Mouse (Mus musculus) natural killer cell, adult 2 months (primary cell): ENCODE measurements around the gene Slamf1.
"Not testable (repeated sequence)": the region's sequence is repeated elsewhere in the genome, so short reads cannot be mapped to it uniquely, and the experiment has no call there.

Source experiments
- DNase-seq, 2 experiments: peaks; one replicate each; pipeline ENCODE4 v3.0.0; 2022; ENCODE audit warnings: low spot score in 2 of 2

Gene Slamf1

GRCm38 (mm10) chr1:171799648-171800047, 32.7 kb downstream of the Slamf1 start:
- no peak for DNase-seq

- not testable (repeated sequence) for DNase-seq
These were observed 44.1 kb downstream of the Slamf1 start for GRCm38 (mm10) chr1:171811048-171811447.

- peak; percentile 61 for DNase-seq
These were observed 48.9 kb downstream of the Slamf1 start for GRCm38 (mm10) chr1:171815545-171816439.

GRCm38 (mm10) chr1:171816991-171817390, 50.1 kb downstream of the Slamf1 start:
- DNase-seq = no peak

- no peak for DNase-seq
These were observed 54.4 kb downstream of the Slamf1 start for GRCm38 (mm10) chr1:171821331-171821730.

- DNase-seq = no peak
These were observed 58.5 kb downstream of the Slamf1 start for GRCm38 (mm10) chr1:171825462-171825861.

GRCm38 (mm10) chr1:171826164-171826563, 59.2 kb downstream of the Slamf1 start:
- DNase-seq = peak; percentile 26 to 28

GRCm38 (mm10) chr1:171827674-171828073, 60.7 kb downstream of the Slamf1 start:
- no peak for DNase-seq

- DNase-seq = no peak
These were observed 72.6 kb downstream of the Slamf1 start, which contains the start of gene Cd84 for GRCm38 (mm10) chr1:171839488-171839887. Cd84 (plus strand) TSS chr1:171839697.

- DNase-seq = peak; percentile 45 to 56
These were observed 73.6 kb downstream of the Slamf1 start for GRCm38 (mm10) chr1:171840450-171841023.

GRCm38 (mm10) chr1:171845035-171845754, 78.3 kb downstream of the Slamf1 start:
- peak; percentile 46 to 57 for DNase-seq

- DNase-seq = no peak
These were observed 81.3 kb downstream of the Slamf1 start for GRCm38 (mm10) chr1:171848201-171848600.

GRCm38 (mm10) chr1:171848757-171849156, 81.8 kb downstream of the Slamf1 start:
- DNase-seq = no peak

- peak; percentile 46 to 60 for DNase-seq
These were observed 82.5 kb downstream of the Slamf1 start for GRCm38 (mm10) chr1:171849454-171849853.
